Mouse (Mus musculus) B cell, adult 62 days (primary cell): ENCODE results near the gene Dap3. TPM values are rescaled to one million over a fixed set of nuclear protein-coding genes. Genes with fewer than 3 reads are reported as not detected.

ENCODE experiments used
- total RNA-seq: library from RNA; stranded (reverse); gene quantifications from 4 replicates; pipeline ENCODE4 v1.2.4, GENCODE M21; 2023

Gene Dap3
- total RNA-seq = 78.6 to 91.7 TPM (median 88.6 TPM) in 4 replicates

DNA sequence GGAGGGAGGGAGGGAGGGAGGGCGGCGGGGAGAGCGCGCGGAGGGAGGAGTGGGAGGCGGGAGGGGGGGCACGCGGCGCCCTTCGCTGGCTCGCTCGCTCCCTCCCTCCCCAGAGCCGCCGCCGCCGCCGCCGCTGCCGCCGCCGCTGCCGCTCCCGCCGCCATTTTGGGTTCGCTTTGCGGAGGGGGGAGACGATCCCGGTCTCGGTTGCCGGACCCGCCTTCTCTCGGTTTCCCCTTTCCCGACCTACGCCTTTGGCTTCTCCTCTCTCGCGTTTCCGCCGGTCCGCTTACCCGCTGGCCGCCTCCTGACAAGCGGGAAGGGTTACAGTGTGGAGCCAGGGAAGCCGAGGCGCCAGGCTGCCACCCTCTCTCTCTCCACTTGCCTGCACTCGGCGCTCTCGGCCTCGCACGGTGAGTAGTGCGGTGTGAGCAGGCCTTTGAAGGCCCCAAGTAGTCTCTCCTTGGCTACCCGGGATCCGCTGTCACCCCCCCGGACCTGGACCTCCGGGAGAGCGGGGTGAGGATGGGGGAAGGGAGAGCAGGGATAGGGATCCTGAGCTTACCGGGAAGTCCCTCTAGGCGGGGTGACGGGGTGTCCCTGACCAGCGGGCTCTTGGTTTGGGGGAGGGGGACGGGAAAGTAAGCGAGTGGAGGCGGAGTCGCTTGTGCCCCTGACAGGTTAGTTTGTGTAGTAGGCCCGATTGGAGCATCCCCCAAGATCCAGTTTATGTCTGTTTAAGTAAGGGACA, at the start of gene Dap3, which contains the start of gene Ash1l:
Dap3 (minus strand) TSS at position 606 of the 751 bp plus-strand sequence.
Ash1l (plus strand) TSS at position 47 of the 751 bp plus-strand sequence.

DNA sequence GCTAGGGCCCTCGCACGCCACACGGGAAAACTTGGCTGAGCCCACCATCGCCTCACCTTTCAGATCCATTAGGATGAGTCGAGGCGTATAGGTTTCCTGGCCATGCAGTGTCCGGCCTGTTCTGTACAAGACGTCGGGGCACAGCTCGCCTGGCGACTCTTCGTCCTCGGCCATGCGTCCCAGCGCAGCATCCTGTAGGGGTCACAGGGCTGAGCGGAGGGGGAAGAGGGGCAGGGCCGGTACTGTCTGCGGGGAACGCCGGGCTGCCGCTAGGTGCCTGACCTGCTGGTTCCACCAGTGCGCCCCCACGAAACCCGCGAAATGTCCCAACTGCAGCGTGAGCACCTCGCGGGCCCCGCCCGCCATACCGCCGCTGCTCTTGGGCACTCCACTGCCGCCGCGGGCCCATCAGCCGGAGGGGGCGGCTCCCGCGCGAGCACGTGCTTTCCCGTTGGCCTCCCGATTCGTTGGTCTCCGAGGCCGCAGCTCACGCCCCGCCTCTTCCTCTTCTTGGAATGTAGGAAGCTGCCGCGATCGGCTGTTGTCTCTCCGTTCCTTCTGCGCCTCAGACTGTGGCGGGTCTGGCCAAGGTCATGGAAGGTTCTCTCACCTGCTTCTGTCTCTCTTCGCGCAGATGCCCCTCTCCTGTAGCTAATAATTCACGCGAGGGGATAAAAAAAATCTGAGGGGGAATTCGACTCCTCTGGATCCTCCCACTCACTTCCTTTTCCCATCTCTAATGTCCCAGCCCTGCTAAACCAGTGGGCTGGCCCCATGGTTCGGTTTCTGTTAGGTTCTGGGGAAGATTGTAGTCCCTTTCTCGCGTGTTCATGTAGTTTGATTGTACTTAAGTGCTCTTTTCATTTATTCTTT, 37.2 kb downstream of the Dap3 start, which contains the start of gene Msto1:
Msto1 (minus strand) TSS at position 489 of the 873 bp plus-strand sequence.

Other genes with a start within 250 kb of the Dap3 start
- 28.0 to 31.3 TPM (median 29.3 TPM) in 4 replicates for gene Rit1, start 234.3 kb downstream of the Dap3 start, total RNA-seq
- 2.9 to 4.0 TPM (median 3.5 TPM) in 4 replicates for gene Syt11, start 176.0 kb downstream of the Dap3 start, total RNA-seq
- 70.1 to 80.2 TPM (median 74.2 TPM) in 4 replicates for gene Gon4l, start 116.0 kb downstream of the Dap3 start, total RNA-seq
- gene Msto1, start 37.2 kb downstream of the Dap3 start, total RNA-seq = 14.8 to 15.3 TPM (median 15.0 TPM) in 4 replicates
- gene Ash1l, start 559 bp downstream of the Dap3 start, total RNA-seq = 93.7 to 103 TPM (median 97.8 TPM) in 4 replicates
- gene Rusc1, start 142.1 kb upstream of the Dap3 start, total RNA-seq = 53.5 to 67.5 TPM (median 58.6 TPM) in 4 replicates
- not detected in 4 replicates for gene Gm43738, start 149.9 kb upstream of the Dap3 start, total RNA-seq
- gene Fdps, start 150.8 kb upstream of the Dap3 start, total RNA-seq = 17.6 to 21.4 TPM (median 20.3 TPM) in 4 replicates
- gene Pklr, start 185.0 kb upstream of the Dap3 start, total RNA-seq = not detected in 4 replicates
- gene Hcn3, start 209.0 kb upstream of the Dap3 start, total RNA-seq = 2.2 to 5.3 TPM (median 5.1 TPM) in 4 replicates
- 144 to 159 TPM (median 155 TPM) in 4 replicates for gene Clk2, start 213.6 kb upstream of the Dap3 start, total RNA-seq
- 109 to 121 TPM (median 115 TPM) in 4 replicates for gene Scamp3, start 226.3 kb upstream of the Dap3 start, total RNA-seq
- 12.9 to 24.4 TPM (median 20.3 TPM) in 4 replicates for gene Fam189b, start 232.0 kb upstream of the Dap3 start, total RNA-seq